Mouse (Mus musculus) ES-E14 (cell line): ENCODE measurements around the gene Ap1s1. TPM values are rescaled to one million over a fixed set of nuclear protein-coding genes. Genes with fewer than 3 reads are reported as not detected.

Experiments
- DNase-seq: peaks from one replicate; pipeline ENCODE4 v3.0.0-alpha.2; 2013; ENCODE audit warnings: low read depth, low spot score
- H3K27ac ChIP-seq: 2 replicates; pipeline ENCODE4 v1.5.1; 2012; ENCODE audit warnings: low read depth, mild to moderate bottlenecking, low read length, moderate library complexity, mixed read lengths; ENCODE audit not compliant: poor library complexity, insufficient read depth, severe bottlenecking
- H3K36me3 ChIP-seq: 2 replicates; pipeline ENCODE4 v1.6.1; 2012; ENCODE audit warnings: mild to moderate bottlenecking, low read length, moderate library complexity, mixed read lengths; ENCODE audit not compliant: control insufficient read depth, poor library complexity, insufficient read depth, severe bottlenecking
- H3K4me1 ChIP-seq, 2 experiments: fragments of 150-350 bp in 1 of 2; sonication (generic) in 1 of 2; 2 replicates each; pipeline ENCODE4 v1.6.1; 2012; ENCODE audit warnings: low read length in 2 of 2, mild to moderate bottlenecking in 1 of 2, mixed read lengths in 1 of 2; ENCODE audit not compliant: control insufficient read depth in 2 of 2, insufficient read depth in 2 of 2, poor library complexity in 1 of 2
- H3K4me3 ChIP-seq, 2 experiments: fragments of 150-350 bp in 1 of 2; sonication (generic) in 1 of 2; 2 replicates each; pipeline ENCODE4 v1.5.1; 2012; ENCODE audit warnings: low read length in 2 of 2, low read depth in 1 of 2, mild to moderate bottlenecking in 1 of 2, mixed read lengths in 1 of 2; ENCODE audit not compliant: insufficient read depth in 1 of 2, poor library complexity in 1 of 2, severe bottlenecking in 1 of 2
- H3K9ac ChIP-seq: 2 replicates; pipeline ENCODE4 v1.6.1; 2012; ENCODE audit warnings: low read depth, mild to moderate bottlenecking, low read length, mixed read lengths; ENCODE audit not compliant: poor library complexity, insufficient read depth, severe bottlenecking
- H3K9me3 ChIP-seq: fragments of 150-350 bp; sonication (generic); 2 replicates; pipeline ENCODE4 v1.6.1; 2012; ENCODE audit warnings: low read depth, mild to moderate bottlenecking, low read length; ENCODE audit not compliant: control insufficient read depth, insufficient read depth
- CHD2 ChIP-seq: IDR thresholded peaks from 2 replicates; pipeline ENCODE4 v1.6.1; 2014; ENCODE audit warnings: mild to moderate bottlenecking, low read depth, low read length, inconsistent platforms
- HCFC1 ChIP-seq: IDR thresholded peaks from 2 replicates; pipeline ENCODE4 v1.6.1; 2012; ENCODE audit warnings: low read length, inconsistent platforms, borderline replicate concordance; ENCODE audit not compliant: insufficient read depth
- MAFK ChIP-seq: IDR thresholded peaks from 2 replicates; pipeline ENCODE4 v1.6.1; 2014; ENCODE audit warnings: mild to moderate bottlenecking, low read depth, low read length, inconsistent platforms; ENCODE audit not compliant: insufficient read depth
- ZC3H11A ChIP-seq: IDR thresholded peaks from 2 replicates; pipeline ENCODE4 v1.6.1; 2012; ENCODE audit warnings: low read depth, mild to moderate bottlenecking, inconsistent platforms, low read length, borderline replicate concordance
- ZNF384 ChIP-seq: IDR thresholded peaks from 2 replicates; pipeline ENCODE4 v1.6.1; 2012; ENCODE audit warnings: low read depth, low read length, inconsistent platforms
- in situ Hi-C, 2 experiments: fragments of 600-800 bp; cut with MboI; formaldehyde crosslinking; loops; one replicate each; pipeline ENCODE4 v1.15.1; 2025; ENCODE audit warnings: low sequenced_read_pairs in 2 of 2, inconsistent platforms in 1 of 2; ENCODE audit not compliant: unreplicated experiment in 2 of 2
- total RNA-seq: library from RNA; depleted of rRNA; stranded (reverse); fragments of 300-350 nt; gene quantifications from 2 replicates; pipeline ENCODE4 v1.2.3, GENCODE M21; 2012

The Ap1s1 gene
- total RNA-seq, 1 experiment = 112 TPM

GRCm38 (mm10) chr5:137046324-137046718 lies 386 bp upstream of the Ap1s1 start:
- H3K36me3 ChIP-seq = peaks cover 4% of the 10 kb centered on the region; the same call in 1 of the 2 replicates
- peaks cover 0 to 16% of the 10 kb centered on the region in 2 experiments; a peak in 2 of 4 replicates for H3K4me1 ChIP-seq
- in situ Hi-C loops = no loop called here
- no peak for DNase-seq
- no peaks in the 10 kb centered on the region for H3K9me3 ChIP-seq
- TF ChIP-seq CHD2 (no peak), ZNF384 (no peak), HCFC1 (no peak), MAFK (no peak), ZC3H11A (no peak)
- H3K9ac ChIP-seq = peak overlapping the region; percentile 34; the same call in 1 of the 2 replicates
- no peak overlapping the region for H3K4me3 ChIP-seq
- peak overlapping the region; percentile 71 for H3K27ac ChIP-seq

- Histone ChIP-seq H3K27ac (no peak overlapping the region), H3K9ac (no peak overlapping the region), H3K4me1 (peaks cover 2 to 18% of the 10 kb centered on the region in 2 experiments; a peak in 2 of 4 replicates), H3K9me3 (no peaks in the 10 kb centered on the region), H3K4me3 (no peak overlapping the region), H3K36me3 (peaks cover 4% of the 10 kb centered on the region; the same call in 1 of the 2 replicates)
- no peak for DNase-seq
- in situ Hi-C loops = no loop called here
- TF ChIP-seq ZC3H11A = no peak
- TF ChIP-seq ZNF384 = no peak
- TF ChIP-seq CHD2 = no peak
- TF ChIP-seq MAFK = no peak
- TF ChIP-seq HCFC1 = no peak
Measured at GRCm38 (mm10) chr5:137043997-137044396, 1.9 kb downstream of the Ap1s1 start.

GRCm38 (mm10) chr5:137041442-137041841 lies 4.5 kb downstream of the Ap1s1 start:
- no peak for TF ChIP-seq CHD2
- Histone ChIP-seq H3K9me3 (no peaks in the 10 kb centered on the region), H3K4me3 (no peak overlapping the region), H3K27ac (no peak overlapping the region), H3K9ac (no peak overlapping the region), H3K36me3 (peaks cover 11% of the 10 kb centered on the region), H3K4me1 (peaks cover 2 to 12% of the 10 kb centered on the region in 2 experiments; a peak in 2 of 4 replicates)
- DNase-seq = no peak
- in situ Hi-C loops = no loop called here

GRCm38 (mm10) chr5:137039453-137039852 lies 6.5 kb downstream of the Ap1s1 start:
- Histone ChIP-seq H3K9me3 (no peaks in the 10 kb centered on the region), H3K4me3 (no peak overlapping the region), H3K9ac (no peak overlapping the region), H3K4me1 (peaks cover 2 to 8% of the 10 kb centered on the region in 2 experiments; a peak in 2 of 4 replicates), H3K36me3 (peaks cover 11% of the 10 kb centered on the region), H3K27ac (no peak overlapping the region)
- DNase-seq = no peak
- in situ Hi-C loops = no loop called here
- no peak for TF ChIP-seq ZNF384
- TF ChIP-seq CHD2 = no peak
- TF ChIP-seq HCFC1 = no peak
- no peak for TF ChIP-seq ZC3H11A

- Histone ChIP-seq H3K36me3 (peaks cover 6% of the 10 kb centered on the region), H3K27ac (no peak overlapping the region), H3K9ac (no peak overlapping the region), H3K4me3 (no peak overlapping the region), H3K9me3 (no peaks in the 10 kb centered on the region), H3K4me1 (peaks cover 2 to 14% of the 10 kb centered on the region in 2 experiments; a peak in 2 of 4 replicates)
- DNase-seq = no peak
- in situ Hi-C loops = no loop called here
- TF ChIP-seq MAFK (no peak), CHD2 (no peak), ZNF384 (no peak), HCFC1 (no peak), ZC3H11A (no peak)
Measured at GRCm38 (mm10) chr5:137036211-137036610, 9.7 kb downstream of the Ap1s1 start.
